Mouse (Mus musculus): ENCODE results near the gene Pde1b. TPM values are rescaled to one million over a fixed set of nuclear protein-coding genes. Genes with fewer than 3 reads are reported as not detected.

Gene Pde1b
- under 1 TPM; 0.42 to 0.51 TPM for total RNA-seq (2021)
- long read RNA-seq, experiment 1, partial matches to known transcripts, result 0 of 2 reads
- long read RNA-seq, experiment 1, other reads (novel, unspliced or antisense), result 0 of 2 reads
- long read RNA-seq, experiment 2, partial matches to known transcripts, result 0 of 1 reads
- long read RNA-seq, experiment 2, other reads (novel, unspliced or antisense), result 0 of 1 reads

DNA sequence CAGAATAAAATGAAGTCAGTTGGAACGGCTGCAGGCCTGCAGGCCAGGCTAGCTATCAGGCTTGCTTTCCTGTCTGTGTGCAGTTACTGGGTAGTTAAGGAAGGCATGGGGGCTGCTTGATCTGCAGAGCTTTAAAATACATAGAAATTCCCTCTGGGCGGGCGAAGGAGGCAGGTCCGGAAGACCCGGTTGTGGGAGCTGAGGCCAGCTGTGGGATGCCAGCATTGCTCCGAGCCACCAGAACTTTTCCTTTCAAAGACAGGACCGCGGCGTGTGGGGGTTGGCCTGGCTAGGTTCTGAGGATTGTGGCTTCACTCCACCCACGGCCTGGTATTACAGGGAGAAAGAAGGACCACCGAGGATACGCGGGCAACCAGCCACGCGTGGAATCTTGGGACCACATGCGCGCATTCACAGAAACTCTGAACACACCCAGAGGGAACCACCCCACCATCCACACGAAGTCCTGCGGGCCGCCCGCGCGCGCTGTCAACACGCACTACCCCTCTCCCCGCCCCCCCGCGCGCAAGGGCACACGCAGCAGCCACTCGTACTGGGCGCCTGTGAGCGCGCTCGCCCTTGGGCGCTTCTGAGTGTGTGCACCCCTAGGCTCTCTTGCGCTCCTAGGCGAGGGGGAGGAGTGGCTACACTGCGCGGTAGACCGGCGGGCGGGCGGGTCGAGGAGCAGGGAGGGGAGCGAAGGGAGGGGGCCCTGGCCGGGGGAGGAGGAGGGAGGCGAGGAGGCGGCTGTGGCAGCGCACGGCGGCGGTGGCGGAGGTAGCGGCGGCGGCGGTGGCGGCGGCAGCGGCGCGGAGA is at the start of gene Pde1b:
Pde1b (plus strand) TSS at position 600 of the 816 bp plus-strand sequence.
- Histone ChIP-seq H3K4me3 (peak within 1 kb of the TSS; percentile 76), H3K27ac (no peak within 1 kb of the TSS)
- no peak for TF ChIP-seq CTCF (IDR thresholded peaks at IDR 0.05)
- DNase-seq, result peak; percentile 73
- intact Hi-C loops (cut with DNase I), result no loop called here

DNA sequence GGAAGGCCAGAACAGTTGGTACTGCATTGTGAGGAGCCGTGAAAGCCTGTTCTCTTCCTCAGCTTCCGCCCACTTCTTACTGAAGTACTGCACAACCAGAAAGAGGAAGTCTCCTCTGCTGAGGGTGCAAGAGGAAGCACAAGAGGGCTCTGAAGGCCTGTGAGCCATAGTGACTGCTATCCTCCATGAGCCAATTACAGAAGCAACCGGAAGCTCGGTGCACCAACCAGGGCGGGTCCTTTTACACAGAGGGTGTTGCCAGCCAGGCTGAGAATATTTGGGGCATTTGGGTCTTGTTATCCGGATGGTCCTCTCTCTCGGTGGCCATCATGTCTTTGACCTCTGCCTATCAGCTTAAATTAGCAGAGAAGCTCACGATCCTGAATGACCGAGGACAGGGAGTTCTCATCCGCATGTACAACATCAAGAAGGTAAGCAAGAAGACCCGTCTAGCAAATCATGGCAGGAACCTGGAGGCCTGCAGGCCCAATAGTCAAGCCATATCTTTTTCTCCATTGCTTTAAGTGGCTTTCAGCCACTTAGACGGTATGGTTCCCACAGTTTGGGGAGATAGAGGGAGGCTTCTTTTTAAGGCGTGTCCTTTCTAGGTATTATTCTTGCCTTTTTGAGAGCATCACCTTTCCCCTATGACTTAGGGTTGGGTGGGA is 49.1 kb upstream of the Pde1b start, which contains the start of gene Nckap1l:
Nckap1l (plus strand) TSS at position 244 of the 668 bp plus-strand sequence.
- Histone ChIP-seq H3K27ac (no peak within 1 kb of the TSS), H3K4me3 (peak within 1 kb of the TSS; percentile 47)
- DNase-seq, result peak; percentile 26
- TF ChIP-seq CTCF (IDR thresholded peaks at IDR 0.05), result no peak
- intact Hi-C loops (cut with DNase I), result no loop called here

DNA sequence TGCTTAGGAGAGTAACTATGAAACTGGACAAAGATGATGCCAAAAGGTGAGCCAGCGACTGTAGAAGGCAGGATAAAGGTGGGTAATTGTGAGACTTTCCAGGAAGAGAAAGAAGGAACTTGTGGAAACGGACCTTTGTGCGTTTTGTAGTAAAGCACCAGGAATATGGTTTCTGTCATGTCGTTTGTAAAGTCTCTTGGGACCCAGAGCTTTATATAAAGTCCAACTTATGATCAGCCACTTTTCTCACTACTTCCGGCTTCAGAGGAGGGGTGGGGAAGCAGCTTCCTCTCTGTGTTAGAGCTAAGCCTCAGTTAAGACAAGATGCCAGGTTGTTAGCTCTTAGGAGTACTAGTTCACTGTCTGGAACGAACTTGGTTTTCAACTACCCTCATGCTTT is 48.4 kb upstream of the Pde1b start:
- Histone ChIP-seq H3K27ac (no peak overlapping the region), H3K4me3 (peak overlapping the region; percentile 47)
- no peak for TF ChIP-seq CTCF (IDR thresholded peaks at IDR 0.05)
- no peak for DNase-seq
- intact Hi-C loops (cut with DNase I), result no loop called here

DNA sequence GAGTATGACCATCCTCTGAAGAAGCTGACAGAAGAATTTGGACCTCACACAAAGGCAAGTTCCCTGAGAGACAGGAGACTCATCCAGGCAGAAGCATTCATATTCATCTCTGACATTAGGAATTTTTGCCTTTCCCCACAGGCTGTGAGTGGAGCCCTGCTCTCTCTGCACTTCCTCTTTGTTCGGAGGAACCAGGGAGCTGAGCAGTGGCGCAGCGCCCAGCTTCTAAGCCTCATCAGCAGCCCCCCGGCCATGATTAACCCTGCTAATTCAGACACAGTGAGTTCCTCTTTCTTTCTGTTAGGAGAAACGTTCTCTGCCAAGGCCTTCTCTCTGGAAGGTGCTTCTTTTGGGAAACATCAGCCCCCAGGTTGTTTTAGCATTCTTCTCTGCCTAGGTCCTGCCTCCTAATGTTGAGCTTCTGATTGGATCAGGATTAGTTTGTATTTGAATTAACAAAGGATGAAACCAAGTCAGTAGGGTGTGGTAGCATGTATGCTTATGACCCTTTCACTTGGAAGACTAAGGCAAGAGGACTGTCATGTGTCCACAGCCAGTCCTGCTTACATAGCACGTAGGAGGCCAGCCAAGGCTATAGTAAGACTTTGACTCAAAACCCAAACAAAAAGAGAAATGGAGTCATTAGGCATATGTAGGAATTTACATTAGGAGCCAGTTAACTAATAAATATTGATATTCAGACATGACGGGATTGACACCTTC is 40.1 kb upstream of the Pde1b start:
- DNase-seq, result no peak
- no peak for TF ChIP-seq CTCF (IDR thresholded peaks at IDR 0.05)
- intact Hi-C loops (cut with DNase I), result no loop called here
- H3K27ac ChIP-seq, result no peak overlapping the region
- no peak overlapping the region for H3K4me3 ChIP-seq

DNA sequence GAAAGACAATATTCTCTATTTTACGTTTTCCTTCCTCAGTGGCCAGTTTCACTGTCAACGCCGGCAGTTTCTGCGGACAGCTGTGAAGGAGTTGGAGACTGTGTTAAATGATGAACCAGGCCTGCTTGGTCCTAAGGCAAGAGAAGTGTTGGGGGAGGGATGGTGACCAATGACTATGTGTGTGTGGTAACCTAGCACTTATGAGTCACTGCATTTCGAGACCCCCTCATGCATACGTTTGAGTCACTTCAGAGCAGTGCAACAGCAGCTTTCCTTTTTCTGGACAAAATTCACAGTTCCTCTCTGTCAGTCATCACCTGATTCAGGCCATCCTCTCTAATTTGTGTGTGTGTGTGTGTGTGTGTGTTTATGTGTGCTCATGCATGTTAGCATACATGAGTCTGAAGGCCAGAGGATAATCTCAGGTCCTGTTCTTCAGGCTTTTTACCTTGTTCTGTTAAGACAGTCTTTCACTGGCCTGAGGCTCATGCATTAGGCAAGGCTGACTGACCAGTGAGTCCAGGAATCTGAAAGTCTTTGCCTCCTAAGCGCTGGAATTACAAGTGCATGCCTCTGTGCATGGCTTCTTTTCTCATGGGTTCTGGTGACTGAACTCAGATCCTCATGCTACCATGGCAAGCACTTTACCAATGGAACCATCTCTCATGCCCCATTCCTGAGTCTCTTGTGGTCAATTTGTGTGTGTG is 31.2 kb upstream of the Pde1b start:
- Histone ChIP-seq H3K4me3 (no peak overlapping the region), H3K27ac (no peak overlapping the region)
- no peak for DNase-seq
- intact Hi-C loops (cut with DNase I), result no loop called here
- TF ChIP-seq CTCF (IDR thresholded peaks at IDR 0.05), result no peak

DNA sequence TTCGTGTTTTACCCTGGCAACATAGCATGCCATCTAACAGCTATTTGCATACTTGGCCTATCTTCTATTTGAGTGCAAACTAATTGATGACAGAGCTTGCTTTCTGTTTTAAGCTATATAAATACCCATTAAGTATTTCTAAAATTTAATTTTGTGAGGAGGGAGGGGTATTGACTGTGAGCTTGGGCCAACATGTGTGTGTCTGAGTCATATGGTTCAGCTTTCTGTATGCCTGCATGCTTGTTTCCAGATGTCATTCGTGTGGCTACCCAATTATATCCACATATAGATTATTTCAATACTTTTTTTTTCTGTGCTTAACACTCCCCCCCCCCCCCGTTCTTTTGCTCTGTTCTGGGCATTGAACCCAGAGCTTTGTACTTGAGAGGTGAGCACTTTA is 30.6 kb upstream of the Pde1b start:
- intact Hi-C loops (cut with DNase I), result no loop called here
- no peak overlapping the region for H3K4me3 ChIP-seq
- H3K27ac ChIP-seq, result no peak overlapping the region
- DNase-seq, result no peak
- TF ChIP-seq CTCF (IDR thresholded peaks at IDR 0.05), result no peak

DNA sequence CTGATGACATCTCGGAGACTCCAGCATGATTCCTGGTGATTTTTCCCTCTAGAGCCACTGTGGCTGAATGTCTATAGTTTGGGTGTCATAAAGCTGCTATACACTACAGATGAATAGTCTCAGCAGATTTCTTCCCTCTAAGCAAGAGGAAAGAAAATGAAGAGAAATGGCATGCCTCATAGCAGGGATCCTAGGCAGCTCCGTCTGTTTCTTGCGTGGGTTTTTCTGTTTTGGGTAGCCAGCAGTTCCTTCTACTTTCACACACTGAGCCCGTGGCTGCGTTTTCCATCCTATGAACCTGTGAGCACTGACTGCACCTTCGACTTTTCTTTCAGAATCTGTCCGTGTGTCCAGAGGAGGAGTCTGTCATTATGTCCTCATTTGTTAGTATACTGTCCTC is 29.7 kb upstream of the Pde1b start:
- Histone ChIP-seq H3K27ac (no peak overlapping the region), H3K4me3 (no peak overlapping the region)
- no peak for TF ChIP-seq CTCF (IDR thresholded peaks at IDR 0.05)
- intact Hi-C loops (cut with DNase I), result no loop called here
- DNase-seq, result no peak

DNA sequence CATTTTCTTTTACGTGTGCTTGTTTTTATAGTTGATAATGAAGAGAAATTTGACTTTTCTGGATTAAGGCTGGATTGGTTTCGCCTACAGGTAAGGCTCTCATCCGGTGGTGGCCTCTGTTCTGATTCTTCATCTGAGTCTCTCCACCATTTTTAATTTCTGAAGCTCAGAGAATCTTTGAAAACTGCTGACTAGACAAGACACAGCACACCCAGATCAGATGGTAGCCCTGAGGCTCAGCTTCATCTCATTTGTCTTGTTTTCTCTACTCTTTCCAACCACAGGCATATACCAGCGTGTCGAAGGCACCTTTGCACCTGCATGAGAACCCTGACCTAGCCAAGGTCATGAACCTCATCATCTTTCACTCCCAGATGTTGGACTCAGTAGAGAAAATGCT is 29.1 kb upstream of the Pde1b start:
- no peak overlapping the region for H3K27ac ChIP-seq
- TF ChIP-seq CTCF (IDR thresholded peaks at IDR 0.05), result no peak
- H3K4me3 ChIP-seq, result no peak overlapping the region
- no peak for DNase-seq
- intact Hi-C loops (cut with DNase I), result no loop called here

DNA sequence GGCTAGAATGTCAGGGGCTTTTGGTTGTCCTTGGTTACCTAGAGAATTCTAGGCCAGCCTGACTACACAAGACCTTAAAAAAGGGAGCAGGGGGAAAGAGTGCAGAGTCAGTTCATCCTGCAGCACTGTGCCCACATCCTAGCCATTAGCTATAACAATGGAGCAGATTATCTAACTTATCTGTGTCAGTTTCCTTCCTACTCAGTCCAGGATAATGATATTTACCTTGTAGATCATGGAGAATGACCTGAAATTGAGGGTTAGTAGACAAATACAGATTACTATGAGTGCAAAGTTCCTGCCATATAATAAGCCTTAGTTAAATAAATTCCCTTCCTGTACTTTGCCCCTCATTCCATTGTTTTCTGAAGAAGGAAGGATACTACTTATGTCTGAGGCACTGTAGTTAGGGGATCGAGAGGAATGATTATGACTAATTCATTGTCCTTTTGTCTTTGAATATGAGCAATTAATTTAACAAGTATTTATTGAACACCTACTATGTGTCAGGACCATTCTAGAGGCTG is 23.7 kb upstream of the Pde1b start:
- no peak overlapping the region for H3K27ac ChIP-seq
- DNase-seq, result no peak
- intact Hi-C loops (cut with DNase I), result no loop called here
- TF ChIP-seq CTCF (IDR thresholded peaks at IDR 0.05), result no peak
- no peak overlapping the region for H3K4me3 ChIP-seq

DNA sequence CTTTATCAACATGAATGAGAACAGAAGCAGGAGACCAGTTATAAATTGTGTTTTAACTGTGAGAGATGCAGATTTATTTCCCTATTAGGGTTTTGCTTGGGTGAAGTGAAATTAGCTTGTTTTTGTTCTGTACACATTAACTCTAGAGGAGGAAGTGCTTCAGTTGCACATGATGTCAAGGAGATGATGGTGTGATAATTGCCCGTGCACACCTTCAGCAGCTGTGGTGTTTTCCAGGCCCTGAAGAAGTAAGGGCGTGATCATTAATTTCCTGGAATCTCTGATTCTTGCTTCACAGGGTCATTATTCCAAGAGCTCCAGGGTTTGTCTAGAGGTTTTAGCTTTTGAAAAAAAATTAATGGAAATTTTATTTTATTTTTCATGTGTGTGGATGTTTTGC is 22.7 kb upstream of the Pde1b start:
- no peak for TF ChIP-seq CTCF (IDR thresholded peaks at IDR 0.05)
- H3K27ac ChIP-seq, result no peak overlapping the region
- intact Hi-C loops (cut with DNase I), result no loop called here
- no peak overlapping the region for H3K4me3 ChIP-seq
- no peak for DNase-seq

DNA sequence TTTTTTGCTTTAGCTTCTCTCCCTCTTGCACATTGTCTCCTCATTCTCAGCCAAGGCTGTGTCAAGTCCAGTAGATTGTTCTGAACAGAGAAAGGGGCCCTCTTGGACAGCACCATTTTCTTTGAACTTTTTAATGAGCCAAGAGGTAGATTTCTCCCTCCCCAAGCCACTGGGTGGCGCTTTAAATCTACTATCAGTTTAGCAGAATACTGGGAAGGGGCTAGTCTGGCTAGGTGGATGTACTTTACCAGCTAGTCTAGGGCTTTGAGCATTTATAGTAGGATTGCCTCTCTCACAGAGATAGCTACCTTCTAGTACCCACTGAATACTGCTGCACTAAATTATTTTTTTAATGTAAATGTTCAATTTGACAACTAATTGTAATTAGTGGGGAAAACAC is 20.3 kb upstream of the Pde1b start:
- intact Hi-C loops (cut with DNase I), result no loop called here
- peak; percentile 49 for TF ChIP-seq CTCF (IDR thresholded peaks at IDR 0.05)
- Histone ChIP-seq H3K27ac (no peak overlapping the region), H3K4me3 (no peak overlapping the region)
- DNase-seq, result no peak

DNA sequence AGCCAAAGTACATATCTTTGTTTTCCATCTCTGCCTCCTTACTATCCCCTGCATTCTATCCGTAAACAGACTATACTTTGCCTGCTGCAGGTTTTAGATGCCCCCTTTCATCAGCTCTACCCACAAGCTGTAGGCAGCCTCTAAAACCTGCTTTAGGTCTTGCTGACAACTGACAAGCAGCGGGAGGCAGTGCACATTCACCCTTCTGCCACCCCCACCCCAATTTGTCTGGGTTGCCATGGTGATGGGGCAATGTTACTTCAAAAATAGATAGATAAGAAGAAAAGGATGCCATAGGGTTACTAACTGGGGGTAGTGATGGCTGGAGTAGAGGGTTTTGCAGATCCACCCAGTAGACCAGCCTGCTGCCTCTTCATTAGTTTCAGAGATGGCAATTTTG is 18.3 kb upstream of the Pde1b start:
- intact Hi-C loops (cut with DNase I), result no loop called here
- H3K27ac ChIP-seq, result no peak overlapping the region
- TF ChIP-seq CTCF (IDR thresholded peaks at IDR 0.05), result no peak
- H3K4me3 ChIP-seq, result no peak overlapping the region
- no peak for DNase-seq
